In genomic region chr9:102403086-102404021, GRCm38 (mm10) we compare ENCODE assay signal across 8 mouse cellular contexts. TPM values are rescaled to one million over a fixed set of nuclear protein-coding genes. Genes with fewer than 3 reads are reported as not detected.
A peak's percentile ranks its signal among the peaks of the same experiment; 100 is the strongest.
DNase-seq lines count a peak whose midpoint lies in the region; ATAC-seq and TF ChIP-seq lines count a peak whose summit lies in the region.

No protein-coding gene starts in this region.

- no peak overlapping the region for H3K4me3 ChIP-seq in embryonic facial prominence, embryonic 13.5 days
- no peak overlapping the region for H3K4me3 ChIP-seq in kidney, postnatal 0 days (replicated peaks; ENCODE audit: low read depth, low read length)
- H3K4me3 ChIP-seq in limb, embryonic 15.5 days, result no peak overlapping the region
- no peak overlapping the region for H3K4me3 ChIP-seq in neural tube, embryonic 12.5 days

- H3K36me3 ChIP-seq in embryonic facial prominence, embryonic 13.5 days, result no peaks in the 10 kb centered on the region
- no peaks in the 10 kb centered on the region for H3K36me3 ChIP-seq in kidney, postnatal 0 days (ENCODE audit: insufficient read depth, low read length)
- no peaks in the 10 kb centered on the region for H3K36me3 ChIP-seq in limb, embryonic 15.5 days
- no peaks in the 10 kb centered on the region for H3K36me3 ChIP-seq in neural tube, embryonic 12.5 days

- no peaks in the 10 kb centered on the region for H3K4me1 ChIP-seq in embryonic facial prominence, embryonic 13.5 days
- no peaks in the 10 kb centered on the region for H3K4me1 ChIP-seq in kidney, postnatal 0 days (replicated peaks; ENCODE audit: insufficient read depth, low read length)
- peaks cover 2% of the 10 kb centered on the region; the same call in 1 of the 2 replicates for H3K4me1 ChIP-seq in limb, embryonic 15.5 days
- H3K4me1 ChIP-seq in neural tube, embryonic 12.5 days, result 0 out of 2 replicates have a peak, but pooled peaks cover 3% of the 10 kb centered on the region

- H3K27ac ChIP-seq in embryonic facial prominence, embryonic 13.5 days, result no peak overlapping the region
- no peak overlapping the region for H3K27ac ChIP-seq in kidney, postnatal 0 days
- no peak overlapping the region for H3K27ac ChIP-seq in limb, embryonic 15.5 days
- H3K27ac ChIP-seq in neural tube, embryonic 12.5 days, result no peak overlapping the region

- peak overlapping the region; percentile 12; the same call in 1 of the 2 replicates for H3K4me2 ChIP-seq in embryonic facial prominence, embryonic 13.5 days
- H3K4me2 ChIP-seq in kidney, postnatal 0 days (ENCODE audit: low read length), result no peak overlapping the region
- no peak overlapping the region for H3K4me2 ChIP-seq in limb, embryonic 15.5 days
- 0 out of 2 replicates have a peak overlapping the region, but pooled peaks have one; percentile 18 for H3K4me2 ChIP-seq in neural tube, embryonic 12.5 days (replicated peaks)

- no peaks in the 10 kb centered on the region for H3K9me3 ChIP-seq in embryonic facial prominence, embryonic 13.5 days
- no peaks in the 10 kb centered on the region for H3K9me3 ChIP-seq in kidney, postnatal 0 days (replicated peaks; ENCODE audit: low read length)
- no peaks in the 10 kb centered on the region for H3K9me3 ChIP-seq in limb, embryonic 15.5 days
- H3K9me3 ChIP-seq in neural tube, embryonic 12.5 days, result no peaks in the 10 kb centered on the region

- ATAC-seq in embryonic facial prominence, embryonic 13.5 days (ENCODE audit: insufficient number of reproducible peaks, insufficient read depth, low FRiP score, low TSS enrichment, low read depth), result peak; percentile 33; the same call in 1 of the 2 replicates
- peak; percentile 53 for ATAC-seq in kidney, postnatal 0 days (replicated peaks; ENCODE audit: low FRiP score, low read depth)
- peak; percentile 47; the same call in 1 of the 2 replicates for ATAC-seq in limb, embryonic 15.5 days (ENCODE audit: insufficient number of reproducible peaks, low FRiP score, low TSS enrichment, low read depth)
- ATAC-seq in neural tube, embryonic 12.5 days (ENCODE audit: low FRiP score, low read depth), result peak; percentile 65

- WGBS in embryonic facial prominence, embryonic 13.5 days, result 29% methylated on average over 18 of the region's 18 CpGs
- 27% methylated on average over 18 of the region's 18 CpGs for WGBS in kidney, postnatal 0 days
- 30% methylated on average over 18 of the region's 18 CpGs for WGBS in limb, embryonic 15.5 days
- WGBS in neural tube, embryonic 12.5 days, result 36% methylated on average over 18 of the region's 18 CpGs

- peaks cover 13% of the 10 kb centered on the region for H3K27me3 ChIP-seq in embryonic facial prominence, embryonic 13.5 days
- no peaks in the 10 kb centered on the region for H3K27me3 ChIP-seq in kidney, postnatal 0 days (ENCODE audit: insufficient read depth, low read length)
- no peaks in the 10 kb centered on the region for H3K27me3 ChIP-seq in limb, embryonic 15.5 days
- H3K27me3 ChIP-seq in neural tube, embryonic 12.5 days (replicated peaks), result peaks cover 11% of the 10 kb centered on the region

- no peak overlapping the region for H3K9ac ChIP-seq in embryonic facial prominence, embryonic 13.5 days
- H3K9ac ChIP-seq in kidney, postnatal 0 days (ENCODE audit: low read depth, low read length), result no peak overlapping the region
- H3K9ac ChIP-seq in limb, embryonic 15.5 days, result no peak overlapping the region
- H3K9ac ChIP-seq in neural tube, embryonic 12.5 days, result no peak overlapping the region

- peak; percentile 82 for TF ChIP-seq CTCF in kidney, postnatal 0 days (IDR thresholded peaks at IDR 0.05; ENCODE audit: low read depth)

- DNase-seq in 3T3-L1 (ENCODE audit: low read depth, low spot score), result peak; percentile 5
- DNase-seq in adrenal gland, postnatal 10 days, result peak; percentile 54
- DNase-seq in heart, adult 8-10 months (ENCODE audit: low spot score), result peak; percentile 36
- peak; percentile 74 for DNase-seq in kidney, postnatal 0 days (ENCODE audit: low spot score)
- DNase-seq in spleen, postnatal 10 days (ENCODE audit: low spot score in 2 of 2), result no peak

RNA-seq across cellular contexts. Expression of gene Ephb1, which starts 48.9 kb away (rescaled TPM):
- total RNA-seq in adrenal gland, postnatal 10 days (2021), result 1 to 10 TPM; 3.5 to 4.6 TPM
- polyA plus RNA-seq in embryonic facial prominence, embryonic 13.5 days (2015; fragmentation: Nextera tagmentation; extraction: Ambion mirVana), result 5.2 and 7.0 TPM in 2 replicates
- 10 to 100 TPM; 21.2 to 26.3 (median 24.3) TPM for total RNA-seq in heart, adult 8-10 months (2022)
- 4.2 and 4.3 TPM in 2 replicates for polyA plus RNA-seq in kidney, postnatal 0 days (2015; fragmentation: Nextera tagmentation; extraction: Ambion mirVana)
- polyA plus RNA-seq in limb, embryonic 15.5 days (2015; fragmentation: Nextera tagmentation; extraction: Ambion mirVana), result 1.6 and 2.5 TPM in 2 replicates
- polyA plus RNA-seq in neural tube, embryonic 12.5 days (2016; fragmentation: Nextera tagmentation; extraction: Ambion mirVana), result 19.2 and 21.2 TPM in 2 replicates

Comparison
In these comparisons a context has a peak if more than half of its experiments do, and no peak if none do; other contexts are left out.
1. DNase-seq: peak in 3T3-L1 (single experiment), adrenal gland, postnatal 10 days (single experiment), heart, adult 8-10 months (single experiment) and kidney, postnatal 0 days (single experiment); none in spleen, postnatal 10 days (0 of 2).
2. H3K4me2 ChIP-seq: peak in embryonic facial prominence, embryonic 13.5 days (single experiment) and neural tube, embryonic 12.5 days (single experiment); none in kidney, postnatal 0 days (single experiment) and limb, embryonic 15.5 days (single experiment).
3. Peak in every context shown above with its lines, with median percentiles within 50 percentile points of each other: ATAC-seq.